Mouse (Mus musculus) cerebellum, adult 18-20 months (tissue): Measurements from ENCODE around the gene B4galt5.

Source experiments
- DNase-seq, 2 experiments: peaks; one replicate each; pipeline ENCODE4 v3.0.0; 2021

B4galt5 gene

DNA sequence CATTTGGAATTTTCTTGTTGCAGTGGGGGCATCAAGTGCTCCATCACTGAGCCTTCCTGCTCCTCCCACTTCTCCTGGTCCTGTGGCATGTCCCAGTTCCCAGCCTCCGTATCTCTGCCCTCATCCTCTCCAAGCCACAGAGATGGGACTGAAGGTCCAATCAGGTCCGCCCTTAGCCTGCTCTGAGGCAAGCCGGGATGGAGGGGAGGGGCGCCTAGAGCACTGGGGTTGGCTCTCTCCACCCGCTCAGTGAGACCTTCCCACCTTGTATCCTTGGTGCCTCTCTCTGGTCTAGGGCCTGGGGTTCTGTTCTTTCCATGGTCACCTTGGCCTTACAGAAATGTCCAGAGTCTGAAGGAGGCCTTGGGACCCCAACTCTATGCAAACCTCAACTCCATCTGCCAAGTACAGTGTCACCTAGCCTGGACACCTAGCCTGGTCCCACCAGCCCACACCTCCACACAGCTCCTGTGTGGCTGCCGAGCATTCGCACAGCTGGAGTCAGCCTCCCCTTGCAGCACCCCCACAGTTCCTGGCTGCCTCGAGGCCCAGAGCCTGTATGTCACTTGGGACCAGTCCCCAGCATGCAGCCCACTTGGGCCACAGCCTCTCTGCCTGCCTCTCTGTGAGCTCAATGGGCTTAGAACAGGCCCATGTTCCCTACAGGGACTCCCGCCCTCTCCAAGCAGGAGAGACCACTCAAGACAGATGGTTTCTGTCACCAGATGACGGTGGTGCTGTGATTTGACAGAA, 74.1 kb downstream of the B4galt5 start:
- DNase-seq = no peak

DNA sequence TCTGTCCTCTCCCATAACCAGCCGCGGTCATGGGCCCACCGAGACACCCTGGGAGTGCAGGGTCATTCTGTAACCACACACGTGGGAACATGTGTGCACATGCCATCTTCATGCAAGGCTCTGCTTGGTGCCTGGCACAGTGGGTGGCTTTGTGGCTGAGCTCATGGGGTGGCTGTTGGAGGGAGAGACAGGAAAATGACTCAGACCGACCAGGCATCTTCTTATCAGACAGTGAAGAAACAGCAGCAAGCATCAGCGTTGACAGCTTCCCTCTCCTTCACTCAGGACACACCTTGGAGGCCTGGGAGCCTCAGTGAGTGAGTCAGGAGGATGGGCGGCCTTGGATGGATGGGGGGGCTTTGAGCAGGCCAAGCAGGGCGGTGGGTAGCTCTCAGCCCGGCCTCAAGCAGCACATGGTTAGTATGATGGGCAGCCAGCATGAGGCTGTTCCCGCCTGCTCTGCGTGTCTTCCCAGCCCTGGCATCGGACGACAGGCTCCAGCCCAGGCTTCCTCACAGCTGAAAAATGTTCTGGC, 75.7 kb downstream of the B4galt5 start:
- DNase-seq = no peak

DNA sequence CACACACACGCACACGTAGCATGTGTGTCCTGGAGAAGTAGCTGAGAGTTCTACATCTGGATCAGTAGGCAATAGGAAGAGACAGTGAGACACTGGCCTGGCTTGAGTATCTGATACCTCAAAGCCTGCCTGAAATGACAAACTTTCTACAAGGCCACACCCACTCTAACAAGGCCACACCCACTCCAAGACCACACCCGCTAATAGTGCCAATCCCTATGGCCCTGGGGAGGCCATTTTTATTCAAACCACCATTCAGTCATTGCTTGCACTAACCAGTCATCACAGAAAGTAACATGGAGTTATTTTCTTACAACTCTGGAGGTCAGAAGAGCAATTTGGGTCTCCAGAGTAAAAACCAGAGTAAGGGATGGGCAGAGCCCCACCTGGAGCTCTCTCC, 76.3 kb downstream of the B4galt5 start:
- no peak for DNase-seq

DNA sequence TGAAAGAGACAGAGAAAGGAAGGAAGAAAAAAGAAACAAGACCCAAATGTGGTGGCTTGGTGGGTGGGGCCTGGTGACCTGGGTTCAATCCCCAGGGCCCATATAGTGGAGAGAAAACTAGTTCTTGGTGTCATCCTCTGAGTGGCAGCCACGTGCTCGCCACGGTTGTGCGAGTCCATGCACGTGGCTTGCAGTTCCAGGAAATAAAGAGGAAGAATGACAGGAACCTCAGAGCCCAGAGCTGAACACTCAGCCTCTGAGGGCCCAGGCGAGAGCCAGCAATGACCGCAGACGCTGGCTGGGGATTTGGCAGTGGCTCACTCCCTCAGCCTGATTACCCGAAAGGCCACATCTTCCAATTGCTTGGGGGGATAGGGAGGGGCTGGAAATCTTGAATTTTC, 77.9 kb downstream of the B4galt5 start:
- DNase-seq = no peak

DNA sequence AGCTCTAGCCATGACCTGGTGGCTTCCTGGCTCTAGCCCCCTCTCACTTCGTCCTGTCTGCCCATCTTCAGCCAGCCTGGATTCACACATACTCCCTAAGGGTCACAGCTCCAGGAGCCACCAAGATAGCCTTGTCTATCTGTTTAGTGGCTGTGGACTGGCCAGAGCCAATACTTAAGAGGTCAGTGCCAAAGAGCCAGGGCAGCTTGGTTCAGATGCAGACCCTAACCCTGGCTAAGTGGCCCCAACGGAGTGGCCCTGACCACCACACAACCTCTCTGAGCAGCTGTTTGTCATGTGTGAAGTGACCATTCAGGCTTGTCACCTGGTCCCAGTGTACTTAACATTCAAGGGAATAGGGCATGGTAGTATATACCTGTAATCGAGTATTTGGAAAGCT, 78.5 kb downstream of the B4galt5 start:
- DNase-seq = no peak

DNA sequence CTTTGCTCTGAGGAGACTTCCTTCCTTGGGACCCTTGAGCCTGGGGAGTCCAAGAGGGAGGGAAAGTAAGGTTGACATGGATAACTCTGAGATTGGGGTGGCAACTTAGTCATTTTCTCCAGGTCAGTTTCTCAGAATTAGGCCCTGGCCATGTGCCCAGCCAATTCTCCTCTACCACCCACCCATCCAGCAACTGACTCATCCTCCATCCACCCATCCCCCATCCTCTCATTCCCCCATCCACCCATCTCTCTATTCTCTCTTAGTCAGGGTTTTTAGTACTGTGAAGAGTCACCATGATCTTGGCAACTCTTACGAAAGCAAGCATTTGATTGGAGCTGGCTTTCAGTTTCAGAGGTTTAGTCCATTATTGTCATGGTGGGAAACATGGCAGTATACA, 80.3 kb downstream of the B4galt5 start:
- no peak for DNase-seq

DNA sequence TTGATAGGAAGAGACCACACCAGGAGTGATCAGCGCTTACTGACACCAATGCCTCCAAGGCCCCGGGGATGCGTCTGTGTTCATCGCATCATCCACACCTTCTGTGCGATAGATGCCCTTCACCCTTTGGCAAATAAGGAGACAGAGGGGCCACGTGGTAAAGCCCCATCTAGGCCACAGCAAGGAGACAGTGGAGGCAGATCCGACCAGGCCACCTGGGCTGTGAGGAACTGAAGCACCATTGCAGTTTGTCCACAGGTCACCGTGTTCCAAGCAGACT, 80.6 kb downstream of the B4galt5 start:
- no peak for DNase-seq

DNA sequence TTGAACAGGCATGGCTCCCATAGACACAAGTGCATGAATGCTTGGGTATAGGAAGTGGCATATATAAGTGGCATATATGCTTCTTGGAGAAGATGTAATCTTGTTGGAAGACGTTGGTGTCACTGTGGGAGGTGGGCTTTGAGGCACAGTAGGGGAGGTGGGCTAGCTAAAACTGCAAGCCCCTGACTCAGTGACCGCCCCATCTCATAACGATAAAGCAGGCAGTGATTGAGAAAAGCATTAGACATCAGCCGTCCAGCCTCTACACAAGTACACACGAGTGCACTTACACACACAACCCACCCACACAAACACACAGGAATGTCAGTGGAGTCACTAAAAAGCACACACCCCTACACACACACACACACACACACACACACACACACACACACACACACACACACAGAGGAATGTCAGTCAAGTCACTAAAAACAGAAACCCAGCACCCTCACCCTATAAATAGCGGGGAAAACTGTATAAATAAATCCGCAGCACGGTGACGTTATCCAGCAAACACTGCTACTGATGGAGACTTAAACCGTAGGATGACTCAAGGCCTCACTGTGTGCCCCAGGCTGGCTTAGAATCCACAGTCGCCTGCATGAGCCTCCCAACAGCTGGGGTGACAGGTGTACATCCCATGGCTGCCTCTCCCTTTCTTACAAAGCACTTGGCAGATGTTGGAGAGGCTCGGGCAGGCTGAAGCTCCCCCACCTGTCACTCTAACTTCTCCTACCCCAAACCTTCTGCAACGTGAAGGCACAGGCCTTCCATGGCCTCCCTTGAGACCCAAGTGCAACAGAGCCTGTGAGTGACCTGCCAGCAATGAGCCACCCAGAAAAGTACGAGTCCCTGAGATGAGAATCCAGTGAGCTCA, 81.2 kb downstream of the B4galt5 start:
- no peak for DNase-seq

DNA sequence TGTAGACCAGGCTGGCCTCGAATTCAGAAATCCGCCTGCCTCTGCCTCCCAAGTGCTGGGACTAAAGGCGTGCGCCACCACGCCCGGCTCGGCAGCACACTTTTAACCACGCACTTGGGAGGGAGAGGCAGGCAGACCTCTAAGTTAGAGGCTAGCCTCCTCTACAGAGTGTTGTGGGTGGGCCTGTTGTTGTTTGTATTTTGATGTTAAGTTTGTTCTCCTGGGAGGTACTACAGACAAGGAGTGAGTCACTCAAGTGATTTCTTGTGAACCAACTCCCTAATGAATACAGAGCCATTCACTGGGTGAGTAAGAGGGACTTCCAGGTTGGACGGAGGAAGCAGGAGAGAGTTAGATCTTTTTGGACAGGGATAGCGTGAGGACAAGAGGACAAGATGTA, 82.8 kb downstream of the B4galt5 start:
- DNase-seq = no peak

DNA sequence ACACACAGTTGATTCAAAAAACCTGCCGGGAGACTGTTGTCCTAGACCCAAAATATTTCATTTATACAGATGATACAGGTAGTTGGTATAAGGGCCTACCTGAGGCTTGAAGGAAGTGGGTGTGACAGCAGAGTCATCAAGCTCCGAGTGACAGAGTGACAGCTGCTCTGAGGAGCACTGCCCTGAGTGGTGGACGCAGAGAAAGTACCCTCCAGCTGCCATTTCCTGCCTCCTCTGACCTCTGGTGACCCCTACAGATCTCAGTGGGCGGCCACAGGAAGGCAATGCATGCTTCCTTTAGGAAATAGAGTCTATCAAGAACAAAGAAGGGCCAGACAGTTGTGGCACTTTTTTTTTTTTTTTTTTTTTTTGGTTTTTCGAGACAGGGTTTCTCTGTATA, 83.2 kb downstream of the B4galt5 start:
- DNase-seq = no peak

DNA sequence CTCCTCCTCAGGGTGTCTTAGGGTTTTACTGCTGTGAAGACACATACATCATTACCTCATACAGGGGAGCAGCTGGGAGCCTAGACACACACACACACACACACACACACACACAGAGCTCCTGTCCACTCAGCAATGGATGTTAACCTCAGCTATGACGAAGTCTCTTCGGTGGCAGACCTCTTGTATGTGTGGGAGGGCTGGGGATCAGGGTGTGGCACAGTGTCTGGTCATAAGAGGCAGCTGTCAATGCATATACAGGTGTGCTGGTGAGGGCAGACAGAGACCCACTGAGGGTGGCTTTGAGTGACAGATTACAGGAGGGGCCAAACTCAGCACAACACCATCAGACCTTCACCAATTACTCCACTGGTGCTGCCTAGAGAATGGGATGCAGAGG, 84.0 kb downstream of the B4galt5 start:
- DNase-seq = no peak

DNA sequence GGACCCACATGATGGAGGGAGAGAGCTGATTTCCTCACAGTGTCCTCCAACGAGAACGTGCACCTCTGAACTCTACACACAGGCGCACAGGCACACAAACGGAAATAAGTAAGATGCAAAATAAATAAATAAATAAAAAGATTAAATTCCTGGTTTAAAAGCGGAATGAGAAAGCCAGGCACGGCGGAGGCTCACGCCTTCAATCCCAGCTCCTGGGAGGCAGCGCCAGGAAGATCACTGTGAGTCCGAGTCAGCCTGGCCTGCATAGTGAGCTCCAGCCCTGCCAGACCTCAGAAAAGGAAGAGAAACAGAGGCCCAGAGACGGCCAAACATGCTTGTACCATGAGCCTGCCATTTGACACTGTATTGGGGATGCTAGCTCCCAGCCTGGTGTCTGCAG, 85.1 kb downstream of the B4galt5 start:
- DNase-seq = no peak

DNA sequence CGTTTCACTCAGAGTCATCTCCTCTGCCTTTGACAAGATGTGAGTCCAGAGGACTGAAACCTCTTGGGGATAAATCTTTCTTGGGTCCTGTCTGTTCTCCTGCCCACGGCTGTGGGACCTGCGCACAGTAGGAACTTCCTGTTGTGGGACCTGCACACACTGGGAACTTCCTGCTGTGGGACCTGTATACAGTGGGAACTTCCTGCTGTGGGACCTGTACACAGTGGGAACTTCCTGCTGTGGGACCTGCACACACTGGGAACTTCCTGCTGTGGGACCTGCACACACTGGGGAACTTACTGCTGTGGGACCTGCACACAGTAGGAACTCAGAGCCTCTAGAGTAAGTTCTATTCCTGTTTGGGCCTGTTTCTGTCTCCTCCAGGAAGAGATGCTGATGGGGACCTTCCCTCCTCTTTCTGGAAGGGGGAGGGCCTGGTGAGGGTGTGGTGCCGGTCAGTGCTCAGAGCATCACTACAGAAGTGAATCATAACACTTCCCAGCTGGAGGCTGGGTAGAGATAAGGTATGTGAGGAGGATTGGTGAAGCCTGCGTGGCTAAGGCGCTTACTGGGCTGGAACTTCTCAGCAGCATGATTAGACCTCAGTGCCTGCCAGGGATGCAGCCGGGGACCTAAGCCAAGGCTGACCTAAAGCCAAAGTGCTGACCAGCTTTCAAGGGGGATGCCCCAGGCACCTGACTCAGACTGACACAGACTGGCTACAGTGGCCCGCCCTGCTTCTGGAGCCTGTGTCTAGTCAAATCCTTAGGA, 85.8 kb downstream of the B4galt5 start:
- no peak for DNase-seq

DNA sequence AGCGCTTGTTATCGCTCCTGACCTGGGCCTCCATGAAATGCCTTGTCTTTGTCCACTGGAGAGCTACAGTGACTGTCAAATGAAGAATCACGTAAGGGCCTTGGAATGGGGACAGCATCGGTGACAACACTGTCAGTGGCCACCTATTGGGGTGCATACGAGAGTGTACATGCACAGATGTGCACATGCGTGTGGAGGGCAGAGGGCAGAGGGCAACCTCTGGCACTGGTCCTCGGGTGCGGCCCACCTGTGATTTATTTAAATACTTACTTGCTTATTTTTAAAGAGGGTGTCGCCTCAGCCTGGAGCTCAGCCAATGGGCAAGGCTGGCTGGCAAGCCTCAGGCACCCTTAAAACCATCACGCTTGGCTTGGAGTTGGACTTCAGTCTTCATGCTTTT, 86.5 kb downstream of the B4galt5 start:
- no peak for DNase-seq

DNA sequence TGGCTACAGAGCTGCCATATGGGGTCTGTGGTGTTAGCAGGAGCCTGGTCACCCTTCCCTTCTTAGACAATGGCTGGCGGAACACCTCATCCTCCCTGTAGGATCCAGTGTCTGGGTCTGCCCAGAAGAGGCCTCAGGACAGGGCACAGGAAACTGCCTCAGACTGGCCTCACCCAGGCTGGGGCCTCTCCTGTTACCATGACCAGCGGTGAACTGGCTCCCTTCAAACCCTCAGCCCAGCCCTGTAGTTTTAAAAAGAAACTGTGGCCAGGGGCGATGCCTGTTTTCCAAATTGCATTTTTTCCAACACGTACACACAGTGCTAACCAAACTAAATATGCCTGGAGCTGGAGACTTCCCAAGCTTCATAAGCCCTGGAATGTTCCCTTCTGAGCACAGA, 87.9 kb downstream of the B4galt5 start:
- no peak for DNase-seq

DNA sequence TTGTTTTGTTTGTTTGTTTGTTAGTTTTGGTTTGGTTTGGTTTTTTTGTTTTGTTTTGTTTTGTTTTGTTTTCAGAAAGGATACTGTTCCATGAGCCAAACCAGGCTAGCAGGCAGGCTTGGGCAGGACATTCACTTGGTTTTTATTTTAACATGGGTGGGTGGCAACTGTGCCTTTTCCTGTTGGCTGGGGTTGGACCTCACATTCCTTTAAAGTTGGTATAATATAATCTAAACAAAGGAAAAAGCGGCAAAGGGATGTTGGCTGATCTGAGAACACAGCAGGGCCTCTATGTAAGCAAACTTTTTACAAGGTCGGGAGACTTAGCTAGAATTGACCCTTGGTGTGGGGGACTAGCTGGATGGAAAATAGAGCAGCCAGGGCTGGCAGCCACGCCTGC, 91.2 kb downstream of the B4galt5 start:
- no peak for DNase-seq

DNA sequence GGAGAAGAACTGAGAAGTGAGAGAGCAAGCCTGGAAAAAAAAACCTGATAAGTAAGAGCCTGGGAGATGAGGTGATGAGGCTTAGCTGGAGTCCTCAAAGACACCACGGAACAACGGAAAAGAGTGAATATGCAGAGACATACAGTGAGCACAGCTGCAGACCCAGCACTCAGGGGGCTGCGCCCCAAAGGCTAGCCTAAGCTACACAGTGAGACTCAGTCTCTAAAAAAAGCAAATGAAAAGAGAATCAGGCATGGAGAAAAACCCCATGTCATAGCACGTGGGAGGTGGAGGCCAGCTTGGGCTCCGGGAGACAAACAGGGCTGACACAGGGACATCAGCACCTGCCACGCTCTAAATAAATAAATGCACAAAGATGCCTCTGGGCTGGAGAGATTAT, 94.2 kb downstream of the B4galt5 start:
- DNase-seq = no peak

DNA sequence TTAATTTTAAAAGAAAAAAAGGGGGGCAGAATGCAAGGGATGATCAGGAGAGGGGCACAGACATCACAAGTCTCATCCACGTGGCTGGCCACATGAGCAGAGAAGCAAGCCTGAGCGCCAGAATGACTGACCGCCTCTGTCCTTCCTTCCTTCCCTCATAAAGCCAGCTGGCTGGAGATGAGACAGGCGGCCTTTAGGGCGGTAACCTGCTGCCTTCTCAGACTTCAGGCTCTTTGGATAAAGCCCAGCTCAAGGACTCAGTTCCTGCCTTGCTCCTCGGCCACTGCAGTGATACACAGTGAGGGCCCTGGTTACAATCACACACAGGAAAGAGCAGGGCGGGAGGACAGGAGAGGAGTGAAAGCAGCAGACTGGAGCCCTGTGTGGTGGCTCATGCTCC, 94.8 kb downstream of the B4galt5 start:
- no peak for DNase-seq

DNA sequence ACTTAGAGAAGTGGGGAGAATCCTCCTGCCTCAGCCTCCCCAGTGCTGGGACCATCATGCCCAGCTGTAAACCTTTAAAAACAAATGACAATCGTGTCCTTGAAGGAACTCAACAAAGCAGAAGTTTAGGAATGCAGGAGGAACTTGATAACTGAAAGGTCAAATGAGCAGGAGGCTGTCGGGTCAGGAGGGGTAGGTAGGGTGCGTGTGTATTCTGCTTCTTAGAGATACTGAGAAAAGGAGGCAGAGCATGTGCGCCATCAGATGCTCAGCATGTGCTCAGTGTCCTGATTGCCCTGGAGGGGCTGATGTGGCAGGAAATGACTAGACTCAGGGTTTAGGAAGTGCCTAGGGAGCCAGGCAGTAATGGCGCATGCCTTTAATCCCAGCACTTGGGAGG, 95.5 kb downstream of the B4galt5 start:
- no peak for DNase-seq

DNA sequence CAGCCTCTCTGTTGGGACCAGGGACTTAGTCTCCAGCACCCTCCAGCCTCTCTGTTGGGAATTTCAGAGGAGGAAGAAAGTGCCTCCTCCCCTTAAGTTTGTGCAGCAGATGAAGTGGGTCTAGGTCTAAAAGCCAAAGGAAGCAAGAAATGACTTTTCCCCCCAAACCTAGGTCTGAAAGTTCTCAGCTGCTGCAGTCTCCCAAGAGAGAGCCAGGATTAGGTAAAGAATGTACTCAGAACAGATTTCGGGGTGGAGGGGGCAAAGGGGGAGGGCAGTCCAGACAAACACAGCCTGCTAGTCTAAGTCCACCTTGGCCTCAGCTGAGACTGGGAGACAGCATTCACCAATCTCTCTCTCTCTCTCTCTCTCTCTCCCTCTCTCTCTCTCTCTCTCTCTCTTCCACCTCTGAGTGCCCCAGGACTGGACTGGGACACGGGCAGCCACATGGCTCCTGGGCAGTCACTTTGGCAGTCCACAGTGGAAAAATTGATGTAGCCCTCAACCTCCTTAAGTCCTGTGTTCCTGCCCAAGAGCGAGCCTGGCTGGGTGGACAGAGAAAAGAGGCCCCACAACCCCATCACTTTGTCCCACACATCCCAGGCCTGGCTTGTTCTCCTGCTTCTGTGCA, 96.8 kb downstream of the B4galt5 start:
- no peak for DNase-seq

DNA sequence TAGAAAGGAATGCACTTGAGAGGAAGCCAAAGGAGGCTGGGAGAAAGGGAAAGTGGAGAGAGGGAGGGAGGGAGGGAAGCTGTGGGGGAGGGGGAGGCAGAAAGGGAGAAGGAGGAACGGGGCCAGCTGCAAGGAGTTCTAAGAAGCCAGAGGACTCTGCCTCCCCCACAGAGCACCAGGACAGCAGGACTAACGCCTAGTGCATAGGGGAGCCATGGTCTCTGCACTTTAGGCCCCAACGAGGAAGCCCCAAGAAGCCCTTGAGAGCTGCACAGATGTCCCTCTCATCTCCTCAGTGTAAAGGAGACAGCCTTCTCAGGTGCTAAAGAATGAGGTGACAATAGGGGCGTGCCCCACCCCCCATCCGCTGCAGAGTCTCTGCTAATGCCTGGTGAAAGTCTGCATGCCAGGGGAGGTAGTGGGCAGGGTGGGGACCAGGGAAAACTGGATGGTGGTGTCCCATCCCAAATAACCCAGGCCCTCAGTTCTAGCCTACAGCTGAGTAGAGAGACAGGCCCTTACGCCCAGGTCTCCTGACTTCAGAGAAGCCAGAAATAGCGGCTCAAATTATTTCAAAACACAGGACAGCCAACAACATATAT, 98.1 kb downstream of the B4galt5 start:
- DNase-seq = no peak

DNA sequence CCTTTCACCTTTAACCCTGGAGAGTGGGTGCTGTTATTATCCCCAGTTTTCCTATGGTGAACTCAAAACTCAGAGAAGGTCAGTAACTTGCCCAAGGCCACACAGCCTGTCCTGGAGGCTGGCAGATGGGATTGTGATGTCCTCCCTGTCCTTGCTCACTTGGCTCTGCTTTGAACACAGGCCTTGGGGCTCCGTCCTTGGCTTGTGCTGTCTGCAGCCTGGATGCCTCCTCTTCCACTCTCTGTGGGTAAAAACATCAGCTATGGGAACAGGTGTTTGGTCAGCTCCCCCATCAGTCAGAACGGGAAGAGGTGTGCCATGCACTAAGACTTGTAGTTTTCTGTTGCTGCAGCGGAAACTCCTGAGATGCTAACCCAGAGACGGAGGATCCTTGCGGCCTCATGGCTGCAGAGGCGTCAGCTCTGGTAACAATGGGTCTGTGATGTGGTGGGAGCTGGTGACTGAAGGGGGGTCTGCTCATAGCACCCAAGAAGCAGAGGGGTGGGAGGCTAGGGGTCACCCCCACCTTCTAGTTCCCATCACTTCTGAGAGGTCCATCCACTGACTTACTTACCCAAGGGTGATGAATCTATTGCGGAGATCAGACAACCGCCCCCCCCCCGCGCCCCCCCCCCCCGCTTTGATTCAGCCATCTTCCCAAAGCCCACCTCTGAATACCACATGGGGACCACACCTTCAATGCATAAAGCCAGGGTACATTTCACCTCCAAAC, 98.8 kb downstream of the B4galt5 start:
- no peak for DNase-seq
